In the genomic region with DNA sequence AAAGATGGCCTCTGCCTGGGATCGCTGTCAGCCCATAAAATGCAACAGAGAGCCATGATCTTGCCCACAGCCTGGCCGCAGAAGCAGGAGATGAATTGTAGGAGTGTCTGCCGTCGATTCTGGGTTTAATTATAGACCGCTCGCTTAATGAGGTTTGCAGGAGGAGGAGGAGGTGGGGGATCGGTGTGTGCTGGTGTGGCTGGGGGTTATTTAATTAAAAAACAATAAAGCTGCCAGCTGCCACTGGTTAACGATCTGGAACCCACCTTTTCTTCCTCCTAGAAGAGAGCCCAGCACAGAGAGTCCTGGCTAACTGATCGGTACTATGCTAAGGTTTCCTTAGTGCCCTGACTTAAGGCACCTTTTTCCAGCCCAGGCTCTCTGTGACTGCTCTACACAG, we compare ENCODE assay signal across 16 mouse cellular contexts.
DNase-seq lines count a peak whose midpoint lies in the region; ATAC-seq and TF ChIP-seq lines count a peak whose summit lies in the region.
"Had no signal": no experiment of that assay in that cellular context is flagged by ENCODE, and none has a peak within 500 bp of the region (broad histone marks: within the 10 kb centered on the region; RNA-seq: fewer than 3 reads in every experiment).

No protein-coding gene starts in this region.

- H3K27ac ChIP-seq in forebrain, embryonic 10.5 days, result 0 out of 2 replicates have a peak overlapping the region, but pooled peaks have one; percentile 22
- no peak overlapping the region for H3K27ac ChIP-seq in forebrain, embryonic 11.5 days (ENCODE audit: low read depth, low read length)
- H3K27ac ChIP-seq in kidney, postnatal 0 days, result no peak overlapping the region
- H3K27ac ChIP-seq in hindbrain, embryonic 16.5 days (ENCODE audit: low read depth, low read length), result no peak overlapping the region
- H3K27ac ChIP-seq: heart, embryonic 13.5 days; liver, embryonic 13.5 days had no signal

- no peak for TF ChIP-seq CTCF in kidney, postnatal 0 days (IDR thresholded peaks at IDR 0.05; ENCODE audit: low read depth)

- no peak overlapping the region for H3K4me3 ChIP-seq in forebrain, embryonic 10.5 days
- no peak overlapping the region for H3K4me3 ChIP-seq in forebrain, embryonic 11.5 days (ENCODE audit: low read depth, low read length)
- no peak overlapping the region for H3K4me3 ChIP-seq in kidney, postnatal 0 days (replicated peaks; ENCODE audit: low read depth, low read length)
- no peak overlapping the region for H3K4me3 ChIP-seq in hindbrain, embryonic 16.5 days (ENCODE audit: low read length)
- H3K4me3 ChIP-seq: heart, embryonic 13.5 days; liver, embryonic 13.5 days; megakaryocyte, embryonic 14.5 days had no signal

- H3K4me1 ChIP-seq in forebrain, embryonic 10.5 days, result peaks cover 16% of the 10 kb centered on the region
- H3K4me1 ChIP-seq in forebrain, embryonic 11.5 days (replicated peaks; ENCODE audit: control insufficient read depth, insufficient read depth, low read length), result peaks cover 6% of the 10 kb centered on the region; the same call in 1 of the 2 replicates
- H3K4me1 ChIP-seq in kidney, postnatal 0 days (replicated peaks; ENCODE audit: insufficient read depth, low read length), result no peaks in the 10 kb centered on the region
- H3K4me1 ChIP-seq in hindbrain, embryonic 16.5 days (ENCODE audit: control insufficient read depth, insufficient read depth, low read depth, low read length), result no peaks in the 10 kb centered on the region
- H3K4me1 ChIP-seq: liver, embryonic 13.5 days had no signal

- DNase-seq in forebrain, embryonic 10.5 days (ENCODE audit: extremely low spot score, low spot score), result no peak
- no peak for DNase-seq in forebrain, embryonic 11.5 days (ENCODE audit: low spot score)
- DNase-seq in kidney, postnatal 0 days (ENCODE audit: low spot score), result peak; percentile 90
- DNase-seq in kidney, postnatal 14 days, result no peak
- DNase-seq in retina, embryonic 14.5 days (ENCODE audit: low spot score), result peak; percentile 6
- no peak for DNase-seq in thymus, postnatal 25 days
- DNase-seq: cerebellum, adult 11 months; heart, postnatal 4 days; kidney, postnatal 10 days; liver, embryonic 13.5 days; right cerebral cortex, postnatal 4 days had no signal

- H3K36me3 ChIP-seq in forebrain, embryonic 10.5 days (replicated peaks), result no peaks in the 10 kb centered on the region
- H3K36me3 ChIP-seq in forebrain, embryonic 11.5 days (ENCODE audit: control insufficient read depth, insufficient read depth, low read length), result no peaks in the 10 kb centered on the region
- no peaks in the 10 kb centered on the region for H3K36me3 ChIP-seq in kidney, postnatal 0 days (ENCODE audit: insufficient read depth, low read length)
- H3K36me3 ChIP-seq in hindbrain, embryonic 16.5 days (ENCODE audit: control insufficient read depth, insufficient read depth, low read length), result no peaks in the 10 kb centered on the region
- H3K36me3 ChIP-seq: heart, embryonic 13.5 days; liver, embryonic 13.5 days had no signal

- no peak; the same call in 1 of the 2 replicates for ATAC-seq in forebrain, embryonic 11.5 days (replicated peaks; ENCODE audit: low FRiP score)
- peak; percentile 84 for ATAC-seq in kidney, postnatal 0 days (replicated peaks; ENCODE audit: low FRiP score, low read depth)
- peak; percentile 40; the same call in 1 of the 2 replicates for ATAC-seq in hindbrain, embryonic 16.5 days
- no peak for ATAC-seq in CD4-positive, CD25-positive, alpha-beta regulatory T cell, adult 4 months
- ATAC-seq: lung, postnatal 0 days had no signal

- H3K9me3 ChIP-seq in forebrain, embryonic 10.5 days, result no peaks in the 10 kb centered on the region
- no peaks in the 10 kb centered on the region for H3K9me3 ChIP-seq in forebrain, embryonic 11.5 days (ENCODE audit: control insufficient read depth, low read length)
- H3K9me3 ChIP-seq in kidney, postnatal 0 days (replicated peaks; ENCODE audit: low read length), result no peaks in the 10 kb centered on the region
- H3K9me3 ChIP-seq in hindbrain, embryonic 16.5 days (ENCODE audit: control insufficient read depth, low read length), result no peaks in the 10 kb centered on the region
- H3K9me3 ChIP-seq: heart, embryonic 13.5 days; liver, embryonic 13.5 days; megakaryocyte, embryonic 14.5 days had no signal

- H3K9ac ChIP-seq in forebrain, embryonic 11.5 days (ENCODE audit: low read length), result no peak overlapping the region
- H3K9ac ChIP-seq in kidney, postnatal 0 days (ENCODE audit: low read depth, low read length), result no peak overlapping the region
- no peak overlapping the region for H3K9ac ChIP-seq in hindbrain, embryonic 16.5 days (ENCODE audit: low read depth, low read length)
- H3K9ac ChIP-seq: heart, embryonic 13.5 days; liver, embryonic 13.5 days had no signal

- WGBS in forebrain, embryonic 10.5 days, result 27% methylated on average over 9 of the region's 9 CpGs
- WGBS in forebrain, embryonic 11.5 days, result 22% methylated on average over 9 of the region's 9 CpGs
- 21% methylated on average over 9 of the region's 9 CpGs for WGBS in kidney, postnatal 0 days
- WGBS in hindbrain, embryonic 16.5 days, result 26% methylated on average over 9 of the region's 9 CpGs

- 0 out of 2 replicates have a peak, but pooled peaks cover 3% of the 10 kb centered on the region for H3K27me3 ChIP-seq in forebrain, embryonic 10.5 days (ENCODE audit: poor library complexity, severe bottlenecking)
- H3K27me3 ChIP-seq in forebrain, embryonic 11.5 days (ENCODE audit: control insufficient read depth, insufficient read depth, low read length), result no peaks in the 10 kb centered on the region
- no peaks in the 10 kb centered on the region for H3K27me3 ChIP-seq in kidney, postnatal 0 days (ENCODE audit: insufficient read depth, low read length)
- H3K27me3 ChIP-seq in hindbrain, embryonic 16.5 days (replicated peaks; ENCODE audit: control insufficient read depth, insufficient read depth, low read length), result no peaks in the 10 kb centered on the region
- H3K27me3 ChIP-seq: heart, embryonic 13.5 days; liver, embryonic 13.5 days; megakaryocyte, embryonic 14.5 days had no signal

- no peak overlapping the region for H3K4me2 ChIP-seq in forebrain, embryonic 11.5 days (ENCODE audit: low read depth, low read length, severe bottlenecking)
- peak overlapping the region; percentile 15; the same call in 1 of the 2 replicates for H3K4me2 ChIP-seq in kidney, postnatal 0 days (ENCODE audit: low read length)
- no peak overlapping the region for H3K4me2 ChIP-seq in hindbrain, embryonic 16.5 days (ENCODE audit: low read length)
- H3K4me2 ChIP-seq: heart, embryonic 13.5 days; liver, embryonic 13.5 days had no signal

Comparison
In these comparisons a context has a peak if more than half of its experiments do, and no peak if none do; other contexts are left out.
1. DNase-seq: peak in kidney, postnatal 0 days (single experiment) and retina, embryonic 14.5 days (single experiment); none in forebrain, embryonic 10.5 days (single experiment), forebrain, embryonic 11.5 days (single experiment), kidney, postnatal 14 days (single experiment) and thymus, postnatal 25 days (single experiment).
2. ATAC-seq: peak in kidney, postnatal 0 days (single experiment) and hindbrain, embryonic 16.5 days (single experiment); none in forebrain, embryonic 11.5 days (single experiment) and CD4-positive, CD25-positive, alpha-beta regulatory T cell, adult 4 months (single experiment).